Mouse (Mus musculus): ENCODE results near the gene Ccdc167. TPM values are rescaled to one million over a fixed set of nuclear protein-coding genes. Genes with fewer than 3 reads are reported as not detected.

The Ccdc167 gene
- polyA plus RNA-seq, 1 experiment from 2014 or later: 12.6 TPM

- Histone ChIP-seq H3K4me1 (replicated peaks) (peaks cover 2% of the 10 kb centered on the region; the same call in 1 of the 2 replicates), H3K27me3 (no peaks in the 10 kb centered on the region), H3K27ac (replicated peaks) (peak overlapping the region; percentile 31; the same call in 1 of the 2 replicates), H3K9me3 (no peaks in the 10 kb centered on the region), H3K36me3 (peaks cover 72% of the 10 kb centered on the region), H3K4me2 (no peak overlapping the region), H3K4me3 (no peak overlapping the region), H3K9ac (no peak overlapping the region)
- peak; percentile 74; the same call in 1 of the 2 replicates for ATAC-seq (ENCODE audit: low FRiP score, low read depth)
- WGBS: 55% methylated on average over 2 of the region's 2 CpGs
These were observed 36.7 kb downstream of the Ccdc167 start for GRCm38 (mm10) chr17:29680174-29680573.

- Histone ChIP-seq H3K27me3 (no peaks in the 10 kb centered on the region), H3K4me1 (replicated peaks) (peaks cover 2% of the 10 kb centered on the region; the same call in 1 of the 2 replicates), H3K4me3 (no peak overlapping the region), H3K36me3 (peaks cover 71% of the 10 kb centered on the region), H3K27ac (replicated peaks) (no peak overlapping the region), H3K4me2 (no peak overlapping the region), H3K9me3 (no peaks in the 10 kb centered on the region), H3K9ac (no peak overlapping the region)
- 78% methylated on average over 6 of the region's 6 CpGs for WGBS
- ATAC-seq (ENCODE audit: low FRiP score, low read depth): no peak
These were observed 37.6 kb downstream of the Ccdc167 start for GRCm38 (mm10) chr17:29679038-29679767.

- Histone ChIP-seq H3K27me3 (no peaks in the 10 kb centered on the region), H3K4me3 (no peak overlapping the region), H3K36me3 (peaks cover 71% of the 10 kb centered on the region), H3K9ac (no peak overlapping the region), H3K4me2 (no peak overlapping the region), H3K9me3 (no peaks in the 10 kb centered on the region), H3K4me1 (replicated peaks) (peaks cover 2% of the 10 kb centered on the region; the same call in 1 of the 2 replicates), H3K27ac (replicated peaks) (no peak overlapping the region)
- no peak for ATAC-seq (ENCODE audit: low FRiP score, low read depth)
- WGBS: 88% methylated on average over 8 of the region's 8 CpGs
These were observed 38.3 kb downstream of the Ccdc167 start for GRCm38 (mm10) chr17:29678526-29678925.

GRCm38 (mm10) chr17:29673325-29673724 is 43.5 kb downstream of the Ccdc167 start:
- Histone ChIP-seq H3K4me3 (no peak overlapping the region), H3K9ac (no peak overlapping the region), H3K4me1 (replicated peaks) (peaks cover 19% of the 10 kb centered on the region), H3K9me3 (no peaks in the 10 kb centered on the region), H3K4me2 (no peak overlapping the region), H3K36me3 (peaks cover 46% of the 10 kb centered on the region), H3K27me3 (no peaks in the 10 kb centered on the region), H3K27ac (replicated peaks) (no peak overlapping the region)
- WGBS: 96% methylated on average over 4 of the region's 4 CpGs
- no peak for ATAC-seq (ENCODE audit: low FRiP score, low read depth)

GRCm38 (mm10) chr17:29671021-29671420 is 45.8 kb downstream of the Ccdc167 start:
- 86% methylated on average over 2 of the region's 2 CpGs for WGBS
- H3K4me3 ChIP-seq: no peak overlapping the region
- no peaks in the 10 kb centered on the region for H3K27me3 ChIP-seq
- peaks cover 28% of the 10 kb centered on the region for H3K4me1 ChIP-seq (replicated peaks)
- no peak for ATAC-seq (ENCODE audit: low FRiP score, low read depth)
- no peak overlapping the region for H3K4me2 ChIP-seq
- no peak overlapping the region for H3K9ac ChIP-seq
- peaks cover 30% of the 10 kb centered on the region for H3K36me3 ChIP-seq
- H3K9me3 ChIP-seq: no peaks in the 10 kb centered on the region
- no peak overlapping the region for H3K27ac ChIP-seq (replicated peaks)

GRCm38 (mm10) chr17:29669936-29670335 is 46.9 kb downstream of the Ccdc167 start:
- Histone ChIP-seq H3K36me3 (peaks cover 21% of the 10 kb centered on the region), H3K27ac (replicated peaks) (no peak overlapping the region), H3K9ac (no peak overlapping the region), H3K4me3 (no peak overlapping the region), H3K4me2 (no peak overlapping the region), H3K9me3 (no peaks in the 10 kb centered on the region), H3K4me1 (replicated peaks) (peaks cover 28% of the 10 kb centered on the region), H3K27me3 (no peaks in the 10 kb centered on the region)
- ATAC-seq (ENCODE audit: low FRiP score, low read depth): no peak

GRCm38 (mm10) chr17:29669030-29669429 is 47.8 kb downstream of the Ccdc167 start:
- Histone ChIP-seq H3K27ac (replicated peaks) (peak overlapping the region; percentile 74; the same call in 1 of the 2 replicates), H3K4me3 (no peak overlapping the region), H3K9ac (no peak overlapping the region), H3K4me2 (no peak overlapping the region), H3K9me3 (no peaks in the 10 kb centered on the region), H3K4me1 (replicated peaks) (peaks cover 28% of the 10 kb centered on the region), H3K27me3 (no peaks in the 10 kb centered on the region), H3K36me3 (peaks cover 21% of the 10 kb centered on the region)
- no peak for ATAC-seq (ENCODE audit: low FRiP score, low read depth)
- 89% methylated on average over 4 of the region's 4 CpGs for WGBS

- no peak overlapping the region for H3K9ac ChIP-seq
- H3K4me1 ChIP-seq (replicated peaks): peaks cover 28% of the 10 kb centered on the region
- H3K36me3 ChIP-seq: peaks cover 20% of the 10 kb centered on the region
- H3K4me3 ChIP-seq: no peak overlapping the region
- 57% methylated on average over 10 of the region's 10 CpGs for WGBS
- no peaks in the 10 kb centered on the region for H3K9me3 ChIP-seq
- H3K27me3 ChIP-seq: no peaks in the 10 kb centered on the region
- peak overlapping the region; percentile 74 for H3K27ac ChIP-seq (replicated peaks)
- H3K4me2 ChIP-seq: no peak overlapping the region
- peak; percentile 79; the same call in 1 of the 2 replicates for ATAC-seq (ENCODE audit: low FRiP score, low read depth)
These were observed 48.5 kb downstream of the Ccdc167 start for GRCm38 (mm10) chr17:29668051-29668986.

GRCm38 (mm10) chr17:29662145-29662544 is 54.7 kb downstream of the Ccdc167 start:
- no peak overlapping the region for H3K27ac ChIP-seq (replicated peaks)
- H3K9ac ChIP-seq: no peak overlapping the region
- H3K27me3 ChIP-seq: no peaks in the 10 kb centered on the region
- H3K4me3 ChIP-seq: no peak overlapping the region
- no peaks in the 10 kb centered on the region for H3K9me3 ChIP-seq
- no peak overlapping the region for H3K4me2 ChIP-seq
- H3K4me1 ChIP-seq (replicated peaks): peaks cover 11% of the 10 kb centered on the region
- peaks cover 15% of the 10 kb centered on the region for H3K36me3 ChIP-seq
- 91% methylated on average over 6 of the region's 6 CpGs for WGBS
- ATAC-seq (ENCODE audit: low FRiP score, low read depth): no peak

GRCm38 (mm10) chr17:29660762-29661391 is 56.0 kb downstream of the Ccdc167 start:
- Histone ChIP-seq H3K4me1 (replicated peaks) (peaks cover 11% of the 10 kb centered on the region), H3K4me2 (peak overlapping the region; percentile 90), H3K4me3 (peak overlapping the region; percentile 89), H3K9ac (peak overlapping the region; percentile 98), H3K9me3 (no peaks in the 10 kb centered on the region), H3K27ac (replicated peaks) (peak overlapping the region; percentile 93), H3K36me3 (peaks cover 15% of the 10 kb centered on the region), H3K27me3 (no peaks in the 10 kb centered on the region)
- WGBS: under 1% methylated on average over 41 of the region's 41 CpGs
- peak; percentile 84; the same call in 1 of the 2 replicates for ATAC-seq (ENCODE audit: low FRiP score, low read depth)

GRCm38 (mm10) chr17:29660076-29660761 is 56.6 kb downstream of the Ccdc167 start, which contains the start of gene Cmtr1:
Gene Cmtr1, plus strand, starts transcription at chr17:29660595.
- under 1% methylated on average over 39 of the region's 41 CpGs for WGBS
- H3K9ac ChIP-seq: peak within 1 kb of the TSS; percentile 98
- H3K4me1 ChIP-seq (replicated peaks): peaks cover 11% of the 10 kb centered on the region
- peak; percentile 96 for ATAC-seq (ENCODE audit: low FRiP score, low read depth)
- peak within 1 kb of the TSS; percentile 90 for H3K4me2 ChIP-seq
- no peaks in the 10 kb centered on the region for H3K27me3 ChIP-seq
- H3K9me3 ChIP-seq: no peaks in the 10 kb centered on the region
- peak within 1 kb of the TSS; percentile 89 for H3K4me3 ChIP-seq
- H3K36me3 ChIP-seq: peaks cover 15% of the 10 kb centered on the region
- H3K27ac ChIP-seq (replicated peaks): peak within 1 kb of the TSS; percentile 93
